Mouse (Mus musculus) G1E (cell line): ENCODE measurements around the gene Ppp1r12c.

ENCODE experiments used
- CTCF ChIP-seq: IDR thresholded peaks from 2 replicates; pipeline ENCODE4 v1.5.1; 2012; ENCODE audit warnings: low read depth, low read length, inconsistent platforms, mixed read lengths
- GATA1 ChIP-seq: IDR thresholded peaks from 2 replicates; pipeline ENCODE4 v1.6.1; 2012; ENCODE audit warnings: borderline replicate concordance, low read length, inconsistent platforms, mixed read lengths
- GATA2 ChIP-seq: IDR thresholded peaks from 2 replicates; pipeline ENCODE4 v1.6.1; 2012; ENCODE audit warnings: low read depth, low read length, inconsistent platforms, borderline replicate concordance
- POLR2AphosphoS5 ChIP-seq: IDR thresholded peaks from 2 replicates; pipeline ENCODE4 v1.6.1; 2012; ENCODE audit warnings: low read depth, low read length, inconsistent platforms; ENCODE audit not compliant: insufficient replicate concordance
- TAL1 ChIP-seq: conservative IDR thresholded peaks from 2 replicates; pipeline ENCODE4 v1.6.1; 2012; ENCODE audit warnings: low read depth, low read length, inconsistent platforms, mixed read lengths

- TF ChIP-seq CTCF = no peak
- TF ChIP-seq TAL1 = no peak
- no peak for TF ChIP-seq GATA1
- TF ChIP-seq POLR2AphosphoS5 = no peak
- TF ChIP-seq GATA2 = no peak
Observed at GRCm38 (mm10) chr7:4470275-4471178, 31.0 kb downstream of the Ppp1r12c start.
